Mouse (Mus musculus) olfactory bulb, adult 2 months (tissue): Measurements from ENCODE around the gene Rap1gap.

Source experiments
- CTCF ChIP-seq: fragments of 200-500 bp; IDR thresholded peaks from 2 replicates; pipeline ENCODE4 v1.5.1; 2012; ENCODE audit warnings: low read depth, mild to moderate bottlenecking, low read length, moderate library complexity; ENCODE audit not compliant: insufficient read depth
- POLR2A ChIP-seq: fragments of 200-500 bp; IDR thresholded peaks from 2 replicates; pipeline ENCODE4 v1.6.1; 2012; ENCODE audit warnings: mild to moderate bottlenecking, low read depth, low read length, moderate library complexity; ENCODE audit not compliant: insufficient read depth

DNA sequence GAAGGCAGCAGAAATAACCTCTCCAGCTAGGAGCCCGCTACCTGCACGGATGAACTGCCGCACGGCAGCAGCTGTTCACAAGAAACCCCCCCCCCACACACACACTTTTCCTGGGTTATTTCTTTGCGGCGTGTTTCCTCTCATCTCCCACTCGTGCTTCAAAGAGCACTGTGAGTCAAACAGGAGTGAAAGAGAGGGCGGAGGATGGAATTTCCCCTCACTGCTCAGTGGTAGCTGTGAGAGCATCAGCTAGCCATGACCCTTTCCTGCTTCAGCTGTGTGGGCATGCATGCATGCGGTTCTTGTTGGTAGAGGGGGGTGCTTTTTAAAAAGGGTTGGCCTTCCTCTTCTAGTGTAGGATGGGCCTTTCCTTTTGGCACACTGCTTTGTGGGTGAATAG, 16.3 kb upstream of the Rap1gap start:
- TF ChIP-seq CTCF (no peak), POLR2A (no peak)
